Mouse (Mus musculus) bone marrow macrophage, adult 2 months (primary cell): Measurements from ENCODE around the gene 4930503B20Rik.

ENCODE experiments used
- CTCF ChIP-seq: IDR thresholded peaks from 2 replicates; pipeline ENCODE4 v1.5.1; 2012; ENCODE audit warnings: low read depth, mild to moderate bottlenecking, low read length, moderate library complexity
- POLR2A ChIP-seq: IDR thresholded peaks from 2 replicates; pipeline ENCODE4 v1.6.1; 2012; ENCODE audit warnings: mild to moderate bottlenecking, low read depth, low read length, borderline replicate concordance

DNA sequence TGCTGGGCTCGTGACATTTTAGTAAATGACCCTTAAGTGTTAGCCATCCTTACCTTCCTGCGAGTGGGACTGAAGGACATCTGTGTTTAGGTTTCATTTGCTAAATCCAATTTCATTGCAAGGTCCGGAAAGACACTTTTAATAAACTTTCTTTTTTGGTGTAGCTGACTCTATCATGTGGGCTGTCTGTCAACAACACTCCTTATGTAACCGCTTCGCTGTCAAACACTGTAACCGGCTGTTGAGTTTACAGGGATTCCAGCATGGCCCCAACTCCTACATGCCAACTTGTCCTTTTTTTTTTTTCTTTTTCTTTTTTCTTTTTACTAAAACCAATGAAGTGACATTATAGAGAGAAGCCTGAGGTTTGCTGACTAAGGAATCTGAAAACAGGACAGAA, 52.7 kb downstream of the 4930503B20Rik start:
- no peak for TF ChIP-seq CTCF
- no peak for TF ChIP-seq POLR2A
